Mouse (Mus musculus) limb, embryonic 11.5 days (tissue): ENCODE measurements at regions not wholly inside any gene's neighbourhood (a gene's known extent, or its start where the extent isn't known, plus 50 kb on each side); places are given as distances from the start of the nearest gene placed in this dataset.

ENCODE experiments used
- ATAC-seq: fragments of 200-750 bp; cut with Nextera tagmentation; 2 replicates; pipeline ENCODE4 v1.8.0; 2017; ENCODE audit warnings: low read depth; ENCODE audit not compliant: insufficient number of reproducible peaks, low FRiP score, low TSS enrichment
- DNase-seq: peaks from one replicate; pipeline ENCODE4 v3.0.0-alpha.2; 2015; ENCODE audit warnings: low spot score
- H3K27ac ChIP-seq: fragments of 300-500 bp; sonication (generic); replicated peaks from 2 replicates; pipeline ENCODE4 v1.5.1; 2014; ENCODE audit warnings: low read depth, mild to moderate bottlenecking, low read length
- H3K27me3 ChIP-seq: fragments of 300-500 bp; sonication (generic); 2 replicates; pipeline ENCODE4 v1.6.1; 2014; ENCODE audit warnings: mild to moderate bottlenecking, low read length, mixed read lengths; ENCODE audit not compliant: control insufficient read depth, insufficient read depth
- H3K36me3 ChIP-seq: fragments of 300-500 bp; sonication (generic); 2 replicates; pipeline ENCODE4 v1.6.1; 2014; ENCODE audit warnings: mild to moderate bottlenecking, low read length, moderate library complexity, mixed read lengths; ENCODE audit not compliant: control insufficient read depth, insufficient read depth
- H3K4me1 ChIP-seq: fragments of 300-500 bp; sonication (generic); 2 replicates; pipeline ENCODE4 v1.6.1; 2014; ENCODE audit warnings: low read length, mixed read lengths; ENCODE audit not compliant: control insufficient read depth, insufficient read depth
- H3K4me2 ChIP-seq: fragments of 300-500 bp; sonication (generic); 2 replicates; pipeline ENCODE4 v1.6.1; 2014; ENCODE audit warnings: low read depth, mild to moderate bottlenecking, moderate library complexity; ENCODE audit not compliant: severe bottlenecking
- H3K4me3 ChIP-seq: fragments of 300-500 bp; sonication (generic); 2 replicates; pipeline ENCODE4 v1.5.1; 2014; ENCODE audit warnings: low read depth, low read length
- H3K9ac ChIP-seq: fragments of 300-500 bp; sonication (generic); 2 replicates; pipeline ENCODE4 v1.6.1; 2014; ENCODE audit warnings: mild to moderate bottlenecking, low read length
- H3K9me3 ChIP-seq: fragments of 300-500 bp; sonication (generic); 2 replicates; pipeline ENCODE4 v1.6.1; 2016; ENCODE audit warnings: low read length; ENCODE audit not compliant: control insufficient read depth
- WGBS: fragments of 180-500 bp; shearing (Covaris S2); extraction: QIAGEN DNeasy Blood & Tissue Kit; methylation state at CpG from one replicate; pipeline ENCODE4 v1.1.7; 2014; 5-methylcytosine and 5-hydroxymethylcytosine counted together

- Histone ChIP-seq H3K27me3 (no peaks in the 10 kb centered on the region), H3K36me3 (no peaks in the 10 kb centered on the region), H3K9ac (no peak overlapping the region), H3K27ac (no peak overlapping the region), H3K9me3 (no peaks in the 10 kb centered on the region), H3K4me3 (no peak overlapping the region), H3K4me1 (peaks cover 5% of the 10 kb centered on the region; the same call in 1 of the 2 replicates), H3K4me2 (no peak overlapping the region)
- WGBS = 75% methylated on average over 11 of the region's 11 CpGs
- ATAC-seq (no peak), DNase-seq (no peak)
Measured at GRCm38 (mm10) chr1:184536311-184537200, 195.9 kb downstream of the Hlx start.

- ATAC-seq (no peak), DNase-seq (no peak)
- no peak overlapping the region for H3K4me2 ChIP-seq
- H3K27ac ChIP-seq = no peak overlapping the region
- peaks cover 5% of the 10 kb centered on the region; the same call in 1 of the 2 replicates for H3K4me1 ChIP-seq
- 94% methylated on average over 3 of the region's 3 CpGs for WGBS
- no peak overlapping the region for H3K9ac ChIP-seq
- no peaks in the 10 kb centered on the region for H3K36me3 ChIP-seq
- H3K27me3 ChIP-seq = no peaks in the 10 kb centered on the region
- H3K9me3 ChIP-seq = no peaks in the 10 kb centered on the region
- H3K4me3 ChIP-seq = no peak overlapping the region
Measured at GRCm38 (mm10) chr1:184535691-184536090, 196.7 kb downstream of the Hlx start.

- no peak overlapping the region for H3K9ac ChIP-seq
- H3K27ac ChIP-seq = no peak overlapping the region
- no peaks in the 10 kb centered on the region for H3K27me3 ChIP-seq
- no peak overlapping the region for H3K4me2 ChIP-seq
- no peak for ATAC-seq
- H3K9me3 ChIP-seq = no peaks in the 10 kb centered on the region
- peaks cover 5% of the 10 kb centered on the region; the same call in 1 of the 2 replicates for H3K4me1 ChIP-seq
- DNase-seq = no peak
- 89% methylated on average over 4 of the region's 4 CpGs for WGBS
- H3K36me3 ChIP-seq = no peaks in the 10 kb centered on the region
- no peak overlapping the region for H3K4me3 ChIP-seq
Measured at GRCm38 (mm10) chr1:184534511-184534910, 197.9 kb downstream of the Hlx start.

GRCm38 (mm10) chr1:184533870-184534269, 198.5 kb downstream of the Hlx start:
- no peak for DNase-seq
- no peak overlapping the region for H3K9ac ChIP-seq
- ATAC-seq = no peak
- H3K4me2 ChIP-seq = no peak overlapping the region
- no peak overlapping the region for H3K4me3 ChIP-seq
- H3K9me3 ChIP-seq = no peaks in the 10 kb centered on the region
- H3K4me1 ChIP-seq = peaks cover 5% of the 10 kb centered on the region; the same call in 1 of the 2 replicates
- H3K27me3 ChIP-seq = no peaks in the 10 kb centered on the region
- no peak overlapping the region for H3K27ac ChIP-seq
- 56% methylated on average over 5 of the region's 5 CpGs for WGBS
- no peaks in the 10 kb centered on the region for H3K36me3 ChIP-seq

- WGBS = 68% methylated on average over 8 of the region's 8 CpGs
- Histone ChIP-seq H3K4me2 (no peak overlapping the region), H3K36me3 (no peaks in the 10 kb centered on the region), H3K27me3 (no peaks in the 10 kb centered on the region), H3K4me3 (no peak overlapping the region), H3K9me3 (no peaks in the 10 kb centered on the region), H3K4me1 (peaks cover 5% of the 10 kb centered on the region; the same call in 1 of the 2 replicates), H3K9ac (no peak overlapping the region), H3K27ac (no peak overlapping the region)
- ATAC-seq (no peak), DNase-seq (no peak)
Measured at GRCm38 (mm10) chr1:184532488-184533055, 199.8 kb downstream of the Hlx start.

GRCm38 (mm10) chr1:184530606-184531320, 201.7 kb downstream of the Hlx start:
- no peaks in the 10 kb centered on the region for H3K36me3 ChIP-seq
- no peak for DNase-seq
- H3K9me3 ChIP-seq = no peaks in the 10 kb centered on the region
- no peak overlapping the region for H3K9ac ChIP-seq
- no peak overlapping the region for H3K4me3 ChIP-seq
- WGBS = 57% methylated on average over 3 of the region's 3 CpGs
- no peak overlapping the region for H3K27ac ChIP-seq
- no peaks in the 10 kb centered on the region for H3K27me3 ChIP-seq
- H3K4me2 ChIP-seq = no peak overlapping the region
- peaks cover 5% of the 10 kb centered on the region; the same call in 1 of the 2 replicates for H3K4me1 ChIP-seq
- no peak for ATAC-seq

- Histone ChIP-seq H3K4me1 (no peaks in the 10 kb centered on the region), H3K4me3 (no peak overlapping the region), H3K36me3 (no peaks in the 10 kb centered on the region), H3K27ac (no peak overlapping the region), H3K4me2 (no peak overlapping the region), H3K27me3 (no peaks in the 10 kb centered on the region), H3K9ac (no peak overlapping the region), H3K9me3 (no peaks in the 10 kb centered on the region)
- no peak for ATAC-seq
- DNase-seq = no peak
- WGBS = 80% methylated on average over 4 of the region's 4 CpGs
Measured at GRCm38 (mm10) chr1:184525740-184526139, 206.7 kb downstream of the Hlx start.

GRCm38 (mm10) chr1:184519551-184519950, 212.9 kb downstream of the Hlx start:
- Histone ChIP-seq H3K36me3 (no peaks in the 10 kb centered on the region), H3K27ac (no peak overlapping the region), H3K9me3 (no peaks in the 10 kb centered on the region), H3K27me3 (no peaks in the 10 kb centered on the region), H3K4me1 (no peaks in the 10 kb centered on the region), H3K9ac (no peak overlapping the region), H3K4me3 (no peak overlapping the region), H3K4me2 (no peak overlapping the region)
- 78% methylated on average over 5 of the region's 5 CpGs for WGBS
- no peak for ATAC-seq
- no peak for DNase-seq
